Mouse (Mus musculus) kidney, adult 8-10 months (tissue): ENCODE results near the gene RPS10-NUDT3.
A peak's percentile ranks its signal among the peaks of the same experiment; 100 is the strongest.

Experiments
- DNase-seq, 2 experiments: peaks; one replicate each; pipeline ENCODE4 v3.0.0; 2022

The RPS10-NUDT3 gene

DNA sequence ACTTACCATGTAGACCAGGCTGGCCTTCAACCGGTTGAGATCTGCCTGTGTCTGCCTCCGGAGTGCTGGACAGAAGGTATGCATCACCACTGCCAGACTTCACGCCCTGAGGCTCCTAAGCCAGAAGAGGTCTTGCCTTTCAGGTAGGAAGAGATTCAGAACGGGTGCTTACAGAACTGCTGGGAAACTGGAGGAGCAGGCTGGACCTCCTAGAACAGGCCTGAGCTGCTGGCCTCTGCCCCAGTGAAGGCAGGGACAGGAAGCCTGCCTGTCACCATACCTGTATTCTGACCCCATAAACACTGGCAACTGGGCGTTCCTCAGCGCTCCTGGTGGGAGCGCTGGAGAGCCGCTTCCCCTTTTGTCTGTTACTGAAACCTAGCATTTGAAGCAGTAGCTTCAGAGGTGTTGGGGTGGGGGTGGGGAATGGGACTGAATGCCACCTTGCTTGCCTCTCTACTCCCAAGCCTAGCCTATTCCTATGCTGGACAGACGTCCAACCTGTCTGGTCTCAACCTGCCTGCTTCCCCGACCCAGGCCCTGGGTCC, 83.6 kb downstream of the RPS10-NUDT3 start:
- DNase-seq: no peak

GRCm38 (mm10) chr17:27549234-27549633, 85.8 kb downstream of the RPS10-NUDT3 start:
- no peak for DNase-seq

DNA sequence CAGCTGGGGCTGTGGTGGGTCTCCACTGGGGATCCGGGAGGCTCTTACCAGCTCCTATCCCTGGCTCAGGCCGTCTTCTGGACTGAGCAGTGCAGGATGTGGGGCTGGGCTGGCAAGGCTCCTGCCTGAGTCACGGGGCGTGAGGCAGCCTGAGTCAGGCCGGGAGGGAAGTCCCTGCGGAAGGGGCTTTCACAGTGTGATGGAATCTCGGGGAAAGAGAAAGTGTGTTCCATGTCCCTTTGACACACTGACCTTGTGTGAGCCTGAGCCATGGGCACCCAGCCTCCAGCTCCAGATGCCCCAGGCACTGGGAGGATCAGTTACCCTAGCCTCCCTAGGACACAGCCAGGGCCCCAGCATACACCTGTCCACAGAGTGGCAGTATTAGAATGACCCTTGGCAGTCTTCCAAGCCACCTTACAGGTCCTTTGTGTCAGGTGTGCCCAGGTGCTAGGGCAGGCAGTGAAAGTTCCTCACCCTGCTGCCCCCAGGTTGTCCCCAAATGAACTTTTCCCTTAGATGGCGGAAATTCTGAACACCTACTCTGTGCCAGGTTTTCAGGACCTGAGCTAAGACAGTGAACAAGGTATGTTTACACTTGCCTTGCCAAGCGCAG, 87.7 kb downstream of the RPS10-NUDT3 start:
- DNase-seq: peak; percentile 26 to 32

DNA sequence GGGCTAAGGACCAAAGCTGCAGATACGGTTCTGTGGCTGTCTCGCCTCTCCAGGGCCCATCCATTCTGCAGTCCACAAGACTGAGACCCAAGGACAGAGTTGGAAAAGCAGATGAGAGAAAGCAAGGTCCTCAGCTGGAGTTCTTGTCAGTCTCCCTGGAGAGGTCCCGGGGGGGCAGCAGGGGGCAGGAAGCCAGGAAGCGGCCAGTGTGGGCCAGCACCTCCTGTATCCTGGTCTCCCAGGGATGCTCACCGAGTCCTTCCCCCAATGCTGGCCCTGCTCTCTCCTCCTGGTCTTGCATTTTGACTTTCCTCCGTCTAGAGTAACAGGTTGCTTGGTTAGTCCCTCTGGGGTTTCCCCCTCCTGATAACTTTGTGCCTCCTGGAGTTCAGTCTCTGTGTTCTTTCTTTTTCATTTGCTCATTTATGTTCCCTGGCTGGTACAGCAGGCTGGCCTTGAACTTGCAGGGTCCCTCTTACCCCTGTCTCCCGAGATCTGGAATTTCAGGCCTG, 88.4 kb downstream of the RPS10-NUDT3 start:
- DNase-seq: no peak

DNA sequence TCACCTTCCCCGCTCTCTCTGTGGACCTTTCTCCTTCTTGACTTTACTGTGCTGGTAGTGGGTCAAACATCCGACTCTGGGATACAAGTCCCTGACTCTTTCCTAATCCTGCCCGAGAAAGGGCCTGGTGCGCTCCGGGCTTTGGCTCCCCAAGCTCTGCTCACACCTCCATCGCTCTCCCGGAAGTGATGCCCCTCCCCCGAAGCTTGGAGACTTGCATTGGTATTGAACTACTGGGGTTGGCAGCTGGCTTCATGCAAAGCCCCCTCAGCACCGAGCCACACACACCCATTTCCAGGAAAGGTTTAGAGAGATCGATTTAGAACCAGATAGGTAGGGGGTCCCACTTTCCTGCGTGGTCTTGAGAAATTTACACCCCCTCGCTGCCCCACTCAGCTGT, 89.0 kb downstream of the RPS10-NUDT3 start:
- no peak for DNase-seq

DNA sequence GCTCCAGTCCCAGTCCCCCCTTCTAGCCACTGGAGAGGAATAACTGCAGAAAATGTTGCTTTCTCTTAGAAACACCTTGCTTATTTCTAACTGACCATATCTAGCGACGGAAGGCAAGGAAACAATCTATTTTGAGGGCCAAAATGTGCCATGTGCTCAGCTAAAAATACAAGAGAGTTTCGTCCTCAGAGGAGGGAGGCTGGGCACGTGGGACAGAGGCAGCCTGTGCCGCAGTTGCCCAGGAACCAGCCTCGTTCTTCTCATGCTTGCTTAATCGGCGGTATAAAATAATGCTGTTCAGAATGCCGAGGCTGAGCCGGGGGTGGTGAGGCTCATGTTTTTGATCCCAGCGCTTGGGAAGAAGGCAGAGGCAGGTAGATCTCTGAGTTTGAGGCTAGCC, 90.5 kb downstream of the RPS10-NUDT3 start:
- no peak for DNase-seq

DNA sequence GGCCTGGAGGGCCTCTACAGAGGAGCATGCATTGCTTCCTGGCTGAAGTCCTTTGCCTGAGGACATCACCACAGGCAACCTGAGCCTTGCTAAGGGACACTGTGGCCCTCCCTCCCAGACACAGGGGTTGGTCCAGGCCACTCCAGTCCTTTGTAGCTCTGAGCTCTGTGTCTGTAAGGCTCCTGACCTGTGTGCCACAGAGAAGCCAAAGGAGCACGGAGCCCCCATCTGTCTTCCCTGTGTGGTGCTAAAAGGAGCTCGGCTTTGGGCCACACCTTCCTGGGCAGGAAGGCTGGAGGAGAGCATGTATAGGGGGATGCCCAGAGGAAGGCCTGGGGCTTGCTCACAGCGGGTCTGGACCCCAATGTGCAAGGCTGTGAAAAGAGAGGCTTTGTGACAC, 93.0 kb downstream of the RPS10-NUDT3 start:
- no peak for DNase-seq

DNA sequence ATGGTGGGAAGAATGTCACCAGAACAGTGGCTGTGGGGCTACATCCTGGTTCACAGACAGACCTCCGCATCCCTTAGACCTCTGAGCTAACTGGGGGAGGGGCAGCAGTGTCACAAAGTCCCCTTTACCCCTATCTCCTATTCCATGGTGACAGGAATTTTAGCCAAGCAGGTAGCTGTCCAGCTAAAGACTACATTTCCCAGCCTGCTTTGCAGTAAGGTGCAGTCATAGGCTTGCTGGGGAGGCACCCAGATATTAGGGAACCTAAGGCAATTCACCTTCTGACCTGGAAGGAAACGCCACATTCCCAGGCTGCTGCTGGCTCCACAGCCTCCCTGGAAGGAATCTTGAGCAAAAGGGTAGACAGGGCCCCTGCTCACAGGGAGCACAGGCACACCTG, 93.8 kb downstream of the RPS10-NUDT3 start:
- DNase-seq: no peak

DNA sequence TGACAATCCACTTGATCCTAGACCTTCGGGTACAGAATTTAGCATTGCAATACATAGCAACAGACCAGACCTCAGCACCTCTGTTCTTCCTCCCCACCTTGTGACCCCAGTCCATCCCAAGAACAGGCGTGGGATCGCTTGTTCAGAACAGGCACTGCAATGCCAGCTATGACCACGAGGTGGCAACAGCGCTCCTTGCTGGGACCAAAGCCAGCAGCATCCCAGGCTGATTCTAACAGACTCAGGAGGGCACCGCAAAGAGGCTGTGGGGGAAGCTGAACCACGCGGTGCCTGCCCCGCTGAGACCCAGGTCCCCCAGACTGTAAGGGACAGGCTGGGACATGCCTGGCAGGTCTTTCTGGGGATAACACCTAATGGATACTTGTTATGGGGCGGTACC, 100.3 kb downstream of the RPS10-NUDT3 start:
- DNase-seq: peak; percentile 52 to 88

GRCm38 (mm10) chr17:27533354-27533753, 101.7 kb downstream of the RPS10-NUDT3 start:
- DNase-seq: no peak

- DNase-seq: no peak
Measured at GRCm38 (mm10) chr17:27532095-27532494, 102.9 kb downstream of the RPS10-NUDT3 start.
